9 mouse cellular contexts compared by ENCODE assay signal in genomic region chr3:95349491-95349890, GRCm38 (mm10). TPM values are rescaled to one million over a fixed set of nuclear protein-coding genes. Genes with fewer than 3 reads are reported as not detected.
DNase-seq lines count a peak whose midpoint lies in the region; ATAC-seq and TF ChIP-seq lines count a peak whose summit lies in the region.
"Had no signal": no experiment of that assay in that cellular context is flagged by ENCODE, and none has a peak within 500 bp of the region (broad histone marks: within the 10 kb centered on the region; RNA-seq: fewer than 3 reads in every experiment).

No protein-coding gene starts in this region.

- peak; percentile 61 for TF ChIP-seq CTCF in left cerebral cortex, adult 2 months (IDR thresholded peaks at IDR 0.05)
- TF ChIP-seq CTCF in liver, postnatal 0 days (IDR thresholded peaks at IDR 0.05; ENCODE audit: low read depth) = peak; percentile 88

- peaks cover 52% of the 10 kb centered on the region for H3K36me3 ChIP-seq in liver, postnatal 0 days (replicated peaks; ENCODE audit: insufficient read depth, low read length)

- no peak overlapping the region for H3K27ac ChIP-seq in left cerebral cortex, adult 2 months
- H3K27ac ChIP-seq in liver, postnatal 0 days (ENCODE audit: low read depth) = no peak overlapping the region
- H3K27ac ChIP-seq: limb, embryonic 12.5 days had no signal

- intact Hi-C loops in left cerebral cortex, adult 2 months (cut with DNase I) = loop anchor here (2.0 to 10.0 kb wide), 2 partner anchors 101 to 435 kb away; no protein-coding TSS in a partner anchor
- intact Hi-C loops in left cerebral cortex, postnatal 10 days (cut with DNase I) = loop anchor here (5.0 to 10.0 kb wide), 2 partner anchors 103 to 135 kb away; no protein-coding TSS in a partner anchor
- intact Hi-C loops in left cerebral cortex, postnatal 36 days (cut with DNase I) = loop anchor here (5.0 to 10.0 kb wide), 2 partner anchors 103 to 495 kb away; no protein-coding TSS in a partner anchor
- intact Hi-C loops in gastrocnemius, postnatal 14 days (cut with DNase I; ENCODE audit: low total_unique reads) = loop anchor here (10.0 kb wide), 1 partner anchor 125 kb away; no protein-coding TSS in a partner anchor

- H3K9ac ChIP-seq in liver, postnatal 0 days (replicated peaks) = no peak overlapping the region
- H3K9ac ChIP-seq: limb, embryonic 12.5 days had no signal

- H3K9me3 ChIP-seq in liver, postnatal 0 days (ENCODE audit: low read length) = no peaks in the 10 kb centered on the region

- TF ChIP-seq EP300 in liver, postnatal 0 days (IDR thresholded peaks at IDR 0.05; ENCODE audit: low read depth) = no peak

- H3K27me3 ChIP-seq in liver, postnatal 0 days (ENCODE audit: insufficient read depth, low read length) = no peaks in the 10 kb centered on the region
- H3K27me3 ChIP-seq: limb, embryonic 12.5 days had no signal

- DNase-seq in cerebellum, adult 9-10 months = peak; percentile 40
- no peak for DNase-seq in cerebellum, postnatal 4 days (ENCODE audit: low spot score in 2 of 2)
- DNase-seq in left cerebral cortex, adult 2 months (ENCODE audit: extremely low spot score in 1 of 2, low spot score in 2 of 2) = no peak
- no peak for DNase-seq in left cerebral cortex, postnatal 10 days (ENCODE audit: extremely low spot score in 1 of 2, low spot score in 2 of 2)
- peak; percentile 75 for DNase-seq in ZHBTc4 (ENCODE audit: low read depth, low spot score)
- DNase-seq in liver, postnatal 0 days = no peak
- DNase-seq in left cerebral cortex, postnatal 36 days (ENCODE audit: low spot score in 2 of 2) = no peak
- no peak for DNase-seq in gastrocnemius, postnatal 14 days

- H3K4me2 ChIP-seq in liver, postnatal 0 days (ENCODE audit: low read depth, low read length) = no peak overlapping the region
- H3K4me2 ChIP-seq: limb, embryonic 12.5 days had no signal

- H3K4me1 ChIP-seq in liver, postnatal 0 days (ENCODE audit: insufficient read depth) = no peaks in the 10 kb centered on the region
- H3K4me1 ChIP-seq: limb, embryonic 12.5 days had no signal

- no peak overlapping the region for H3K4me3 ChIP-seq in left cerebral cortex, adult 2 months
- no peak overlapping the region for H3K4me3 ChIP-seq in liver, postnatal 0 days (ENCODE audit: low read depth, low read length)
- H3K4me3 ChIP-seq: limb, embryonic 12.5 days had no signal

- no peak for ATAC-seq in liver, postnatal 0 days

RNA-seq across cellular contexts. Expression of gene Setdb1, which starts 7.5 kb away (rescaled TPM):
- 10 to 100 TPM; 35.7 to 37.2 TPM for total RNA-seq in left cerebral cortex, adult 2 months (2021)
- 10 to 100 TPM; 46.8 to 47.2 TPM for total RNA-seq in left cerebral cortex, postnatal 10 days (2021)
- polyA plus RNA-seq in liver, postnatal 0 days (2015; fragmentation: Nextera tagmentation; extraction: Ambion mirVana) = 6.3 and 6.6 TPM in 2 replicates
- 10 to 100 TPM; 29.4 to 40.0 TPM for total RNA-seq in left cerebral cortex, postnatal 36 days (2021)
- 10 to 100 TPM; 10.4 to 12.8 TPM for total RNA-seq in gastrocnemius, postnatal 14 days (2021)

RNA-seq across cellular contexts. Expression of gene Cers2, which starts 34.9 kb away (rescaled TPM):
- 10 to 100 TPM; 37.4 to 42.2 TPM for total RNA-seq in left cerebral cortex, adult 2 months (2021)
- total RNA-seq in left cerebral cortex, postnatal 10 days (2021) = 10 to 100 TPM; 39.2 to 40.3 TPM
- polyA plus RNA-seq in liver, postnatal 0 days (2015; fragmentation: Nextera tagmentation; extraction: Ambion mirVana) = 124 and 125 TPM in 2 replicates
- total RNA-seq in left cerebral cortex, postnatal 36 days (2021) = 10 to 100 TPM; 49.2 to 53.5 TPM
- 10 to 100 TPM; 27.8 to 33.2 TPM for total RNA-seq in gastrocnemius, postnatal 14 days (2021)

RNA-seq across cellular contexts. Expression of gene Anxa9, which starts 42.5 kb away (rescaled TPM):
- total RNA-seq in left cerebral cortex, adult 2 months (2021) = under 1 TPM; 0.61 to 1.00 TPM
- total RNA-seq in left cerebral cortex, postnatal 10 days (2021) = under 1 TPM; 0.36 to 0.41 TPM
- polyA plus RNA-seq in liver, postnatal 0 days (2015; fragmentation: Nextera tagmentation; extraction: Ambion mirVana) = 1.2 TPM in 2 replicates
- 1 to 10 TPM; 1.1 TPM for total RNA-seq in left cerebral cortex, postnatal 36 days (2021)
- under 1 TPM; 0.18 to 0.27 TPM for total RNA-seq in gastrocnemius, postnatal 14 days (2021)

RNA-seq across cellular contexts. Expression of gene 4930558C23Rik, which starts 53.1 kb away (rescaled TPM):
- total RNA-seq in left cerebral cortex, adult 2 months (2021) = not detected
- total RNA-seq in left cerebral cortex, postnatal 10 days (2021) = not detected
- not detected in 2 replicates for polyA plus RNA-seq in liver, postnatal 0 days (2015; fragmentation: Nextera tagmentation; extraction: Ambion mirVana)
- not detected for total RNA-seq in left cerebral cortex, postnatal 36 days (2021)
- total RNA-seq in gastrocnemius, postnatal 14 days (2021) = not detected
- polyA plus RNA-seq: limb, embryonic 12.5 days had no signal

Comparison
In these comparisons a context has a peak if more than half of its experiments do, and no peak if none do; other contexts are left out.
1. DNase-seq: peak in cerebellum, adult 9-10 months (single experiment) and ZHBTc4 (single experiment); none in cerebellum, postnatal 4 days (0 of 2), left cerebral cortex, adult 2 months (0 of 2), left cerebral cortex, postnatal 10 days (0 of 2), liver, postnatal 0 days (single experiment), left cerebral cortex, postnatal 36 days (0 of 2) and gastrocnemius, postnatal 14 days (single experiment).